Mouse (Mus musculus) heart, postnatal 14 days (tissue): ENCODE measurements around the gene Tlr6. TPM values are rescaled to one million over a fixed set of nuclear protein-coding genes. Genes with fewer than 3 reads are reported as not detected.

Source experiments
- DNase-seq, 2 experiments: peaks; one replicate each; pipeline ENCODE4 v3.0.0; 2021 to 2022
- intact Hi-C: fragments of 180-260 bp; cut with DNase I; formaldehyde crosslinking; loops from one replicate; pipeline ENCODE4 v1.15.1; 2025
- microRNA-seq, 2 experiments: library from miRNA; unstranded; fragments of <30 nt; microRNA quantifications; one replicate each; pipeline ENCODE4 v1.2.0; 2021 to 2022
- total RNA-seq, 2 experiments: library from RNA; stranded (reverse); gene quantifications; 2 replicates each; pipeline ENCODE4 v1.2.3; 2021

The Tlr6 gene
- total RNA-seq, 2 experiments from 2014 or later = 0.96 to 1.7 TPM

DNA sequence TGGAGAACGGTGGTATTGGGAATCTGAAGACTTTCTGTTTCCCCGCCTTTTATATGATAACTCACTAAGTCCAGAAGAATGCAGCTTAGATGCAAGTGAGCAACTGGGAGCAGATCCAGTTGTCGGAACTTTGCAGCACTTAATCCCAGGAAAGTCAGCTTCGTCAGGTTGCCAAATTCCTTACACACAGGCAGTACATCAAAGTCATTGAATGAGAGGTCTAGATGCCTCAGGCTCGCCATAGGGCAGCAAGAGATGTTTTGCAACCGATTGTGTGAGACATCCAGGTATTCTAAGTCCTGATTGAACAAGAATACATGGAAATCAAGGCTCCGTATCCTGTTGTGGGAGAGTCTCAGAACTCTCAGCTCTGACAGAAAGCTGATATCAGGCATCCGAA is 5.0 kb downstream of the Tlr6 start:
- intact Hi-C loops = no loop called here
- no peak for DNase-seq

DNA sequence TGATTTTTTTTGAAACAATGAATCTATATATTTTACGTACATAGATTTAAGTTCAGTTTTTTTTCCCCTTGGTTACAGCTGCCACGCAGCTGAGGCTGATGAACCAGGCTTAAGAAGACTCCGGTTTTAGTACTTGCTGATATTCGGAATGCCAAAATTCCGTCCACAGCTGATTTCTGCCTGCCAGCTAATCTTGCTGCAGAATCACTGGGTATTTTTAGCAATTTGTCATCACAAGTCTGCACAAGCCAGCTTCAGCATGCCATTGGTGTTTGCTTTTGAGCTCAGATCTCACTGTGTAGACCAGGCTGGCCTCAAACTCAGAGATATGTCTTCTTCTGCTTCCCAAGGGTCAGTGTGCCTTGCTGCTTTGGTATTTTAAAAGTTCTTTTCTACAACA is 8.4 kb downstream of the Tlr6 start:
- intact Hi-C loops = no loop called here

DNA sequence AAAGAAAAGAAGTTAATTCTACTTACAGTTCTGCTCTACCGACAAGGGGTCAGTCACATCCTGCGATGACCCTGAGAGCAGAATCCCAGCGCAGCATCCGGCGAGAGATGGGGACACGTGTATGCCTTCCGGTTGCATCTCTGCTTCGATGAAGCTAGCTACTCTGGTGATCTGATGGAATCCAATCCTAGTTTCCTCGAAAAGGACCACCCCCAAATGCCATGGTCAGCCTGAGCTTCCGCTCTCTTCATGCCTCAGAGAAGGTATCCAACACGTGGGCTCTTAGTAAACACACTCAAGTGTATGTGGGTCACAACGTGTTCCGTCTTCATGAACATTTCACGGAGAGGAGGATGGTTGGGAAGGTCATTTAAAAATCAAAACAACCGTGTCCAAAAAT is 27.1 kb downstream of the Tlr6 start:
- no peak for DNase-seq

More for the DNA sequence above, 8.4 kb downstream of the Tlr6 start:
- no peak for DNase-seq

DNA sequence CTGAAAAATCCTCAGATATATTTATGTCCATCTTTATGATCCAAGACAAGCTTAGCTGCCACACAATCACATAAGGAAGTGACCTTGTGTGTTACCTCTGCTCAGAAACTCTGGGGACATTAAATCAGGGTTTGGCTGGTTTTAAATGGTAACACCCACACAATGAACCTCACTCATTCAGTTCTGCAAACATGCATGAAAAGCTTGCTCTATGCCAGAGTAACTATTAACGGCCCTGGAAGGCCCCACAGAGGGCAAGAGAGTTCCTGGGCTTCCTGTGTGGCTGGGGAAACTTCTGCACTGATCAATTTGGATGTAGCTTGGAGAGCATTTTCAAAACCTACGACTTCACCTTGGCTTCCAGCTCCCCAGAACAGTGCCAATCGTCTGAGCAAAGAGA is 27.7 kb downstream of the Tlr6 start:
- intact Hi-C loops = no loop called here
- no peak for DNase-seq

More for the DNA sequence above, 27.1 kb downstream of the Tlr6 start:
- intact Hi-C loops = no loop called here

DNA sequence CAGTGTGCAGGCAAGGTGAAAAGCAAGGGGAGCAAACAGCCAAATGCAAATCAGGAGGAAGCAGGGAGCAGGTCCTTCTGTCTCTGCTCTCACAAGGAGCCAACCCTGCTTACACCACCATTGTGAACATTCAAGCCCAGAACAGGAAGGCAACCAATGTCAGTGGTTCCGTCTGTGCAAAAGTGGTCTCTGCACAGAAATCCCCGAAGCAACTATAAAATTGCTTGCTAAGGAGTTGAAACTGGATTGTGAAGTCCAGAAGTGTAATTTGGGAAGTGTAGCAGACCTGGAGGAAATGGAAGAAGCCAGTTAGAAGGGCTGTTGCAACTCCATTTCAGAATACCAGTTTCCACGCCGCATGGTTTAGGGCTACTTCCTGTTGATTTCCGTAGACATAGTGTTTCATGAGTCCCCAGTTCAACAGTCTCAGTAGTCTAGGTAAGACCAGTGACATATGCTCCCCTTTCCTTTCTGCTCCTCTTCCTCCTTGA is 37.0 kb downstream of the Tlr6 start:
- no peak for DNase-seq
- intact Hi-C loops = no loop called here

DNA sequence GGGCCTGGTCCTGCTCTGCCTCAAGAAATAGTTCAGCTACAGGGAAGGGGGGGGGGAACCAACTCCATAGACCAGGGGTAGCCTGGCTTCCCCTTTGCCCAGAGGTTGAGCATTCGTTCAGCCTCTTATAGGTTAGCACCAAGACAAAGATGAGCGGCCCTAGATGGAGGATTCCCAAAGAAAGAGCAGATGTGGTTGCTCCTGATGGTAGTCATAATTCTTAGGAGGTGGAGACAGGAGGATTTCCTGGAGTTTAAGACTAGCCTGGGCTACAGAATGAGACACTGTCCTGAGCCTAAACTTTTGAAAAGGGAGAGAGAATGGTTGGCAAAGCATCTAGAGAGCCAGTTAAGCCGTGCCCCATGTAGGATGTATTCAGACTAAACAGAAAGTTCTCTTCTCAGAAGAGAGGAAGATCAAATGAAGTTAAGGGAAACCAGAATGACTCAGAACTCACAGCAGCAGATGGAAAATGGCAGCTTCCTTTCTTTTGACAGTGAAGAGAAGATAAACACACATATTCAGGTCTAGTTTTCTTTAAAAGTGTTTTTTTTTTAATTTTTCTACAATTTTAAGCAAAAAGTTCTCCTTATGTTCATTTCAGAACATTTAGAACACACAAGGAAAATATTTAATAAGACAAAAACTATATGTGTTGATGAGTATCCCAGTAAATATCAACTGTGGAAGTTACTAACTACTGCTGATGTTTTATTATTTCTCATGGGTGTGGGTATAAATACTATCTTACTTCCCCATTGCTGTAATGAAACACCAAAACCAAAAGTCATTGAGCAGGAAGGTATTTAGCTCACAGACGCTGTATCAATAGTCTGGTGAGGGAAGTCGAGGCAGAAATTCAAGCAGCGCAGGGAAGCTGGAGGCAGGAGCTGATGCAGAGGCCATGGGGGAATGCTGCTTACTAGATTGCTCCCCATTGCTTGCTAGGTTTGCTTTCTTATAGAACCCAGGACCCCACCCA is 41.0 kb downstream of the Tlr6 start:
- intact Hi-C loops = no loop called here
- DNase-seq = no peak

DNA sequence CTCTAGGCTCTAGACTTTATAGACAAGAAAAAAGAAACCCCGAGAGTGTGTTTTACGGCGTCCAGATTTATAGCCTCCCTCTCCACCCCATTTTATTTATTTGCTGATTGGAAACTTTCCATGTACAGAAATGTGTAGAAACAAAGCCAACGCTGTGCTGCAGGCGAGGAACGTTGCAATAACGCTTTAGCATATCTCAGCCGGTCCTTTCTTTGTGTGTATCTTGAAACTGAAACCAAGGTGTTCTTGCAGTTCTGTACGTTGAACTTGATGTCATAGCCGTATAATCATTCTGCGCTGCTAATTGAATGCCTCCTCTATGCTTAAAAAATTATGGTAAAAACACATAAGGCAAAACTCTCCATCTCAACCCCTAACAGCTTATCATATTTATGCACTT is 42.2 kb downstream of the Tlr6 start:
- intact Hi-C loops = no loop called here
- DNase-seq = no peak

DNA sequence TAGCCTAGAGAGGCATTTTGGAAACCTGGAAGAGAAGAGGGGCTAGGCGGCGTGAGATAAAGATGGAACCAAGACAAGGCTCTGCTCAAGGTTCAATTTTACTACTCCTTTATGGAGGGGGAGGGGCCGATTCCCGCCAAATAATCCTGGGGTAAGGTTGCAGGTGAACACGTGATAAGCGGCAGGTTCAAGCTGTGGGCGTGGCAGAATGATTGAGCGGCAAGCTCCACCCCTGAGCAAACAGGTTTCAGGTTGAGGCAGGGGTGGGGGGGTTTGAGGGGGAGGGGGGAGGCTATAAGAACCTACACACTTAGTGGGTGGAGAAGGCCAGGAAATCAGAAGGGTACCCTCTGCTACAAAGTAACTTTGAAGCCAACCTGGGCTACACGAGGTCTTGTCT is 42.7 kb downstream of the Tlr6 start:
- DNase-seq = no peak
- intact Hi-C loops = no loop called here

DNA sequence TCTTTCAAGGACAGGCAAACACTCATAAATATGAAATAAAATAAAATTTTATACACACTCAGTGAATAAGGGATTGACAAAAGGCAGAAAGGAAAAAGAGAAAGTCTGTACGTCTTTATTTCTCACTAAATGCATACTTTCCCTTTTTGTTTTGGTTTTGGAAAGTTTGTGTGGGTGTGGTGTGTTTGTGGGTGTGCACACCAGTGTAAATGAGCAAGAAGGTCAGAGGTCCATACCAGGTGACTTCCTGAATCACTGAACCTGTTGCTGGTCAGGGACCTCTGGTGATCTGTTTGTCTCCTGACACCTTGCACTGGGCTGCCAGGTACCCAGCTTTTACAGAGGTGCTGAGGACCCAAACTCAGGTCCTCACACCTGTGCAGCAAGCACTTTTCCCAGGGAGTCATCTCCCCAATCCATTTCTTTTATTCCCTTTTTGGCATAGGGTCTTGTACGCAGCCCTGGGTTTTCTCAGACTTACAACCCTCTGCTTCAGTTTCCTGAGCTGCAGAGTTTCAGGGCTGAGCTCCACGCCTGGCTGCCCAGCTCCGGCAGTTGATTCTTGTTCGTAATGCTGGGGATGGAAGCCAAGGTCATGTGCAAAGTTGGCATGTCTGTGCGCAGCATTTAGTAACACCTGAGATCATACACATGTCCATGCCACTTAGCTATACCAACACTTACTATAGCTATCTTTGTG is 51.2 kb downstream of the Tlr6 start:
- intact Hi-C loops = no loop called here
- no peak for DNase-seq

DNA sequence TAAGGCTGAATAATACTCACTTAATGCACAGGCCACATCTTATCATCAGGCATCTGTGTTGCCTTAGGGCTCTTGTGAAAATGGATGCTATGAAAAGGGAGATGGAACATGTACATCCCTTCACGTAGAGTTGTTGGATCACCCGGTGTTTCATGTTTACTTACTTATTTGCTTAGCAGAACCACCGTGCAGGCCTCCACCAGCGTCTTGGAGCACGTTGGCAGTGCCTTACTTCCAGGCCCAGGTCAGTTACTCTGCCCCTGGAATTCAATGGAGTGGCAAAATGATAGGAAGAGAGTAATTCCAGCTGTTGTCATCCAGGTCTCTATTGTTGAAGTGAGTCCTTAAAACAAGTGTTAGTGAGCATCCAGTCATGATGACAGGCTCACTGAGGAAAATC is 52.0 kb downstream of the Tlr6 start:
- intact Hi-C loops = no loop called here
- DNase-seq = no peak

DNA sequence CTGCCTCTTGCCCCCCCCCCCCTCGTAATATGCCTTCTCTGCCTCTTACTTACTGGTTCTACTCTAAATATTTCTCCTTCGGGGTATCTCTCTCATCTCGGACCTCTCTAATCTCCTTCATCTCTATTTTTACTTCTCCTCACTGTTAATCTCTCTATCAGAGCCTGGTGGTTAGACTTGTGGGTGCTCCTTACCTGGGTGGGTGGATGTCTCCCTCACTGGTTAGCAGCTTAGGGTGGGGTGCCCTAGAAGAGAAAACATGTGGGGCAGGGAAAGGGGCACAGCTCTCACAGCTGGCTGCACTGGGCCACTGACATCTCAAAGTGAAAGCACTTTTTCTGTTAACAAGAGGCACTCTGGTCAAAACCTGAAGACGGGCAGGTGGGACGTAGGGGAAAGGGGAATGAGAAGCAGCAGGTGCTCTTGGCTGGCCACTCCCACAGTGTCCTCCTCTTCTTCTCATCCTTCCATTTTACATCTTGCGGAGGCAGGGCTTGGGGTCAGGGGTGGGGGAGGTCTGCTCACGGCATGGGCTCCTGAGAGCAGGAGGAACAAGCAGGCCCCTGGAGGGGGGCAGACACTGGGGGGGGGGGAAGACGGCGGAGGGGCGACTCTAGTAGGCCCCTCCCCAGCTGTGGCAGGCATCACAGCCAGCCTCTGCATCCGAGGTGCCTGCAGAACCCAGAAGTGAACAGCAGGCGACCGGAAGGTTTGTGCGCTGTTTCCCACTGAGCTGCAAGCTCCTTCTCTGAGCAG is 54.2 kb downstream of the Tlr6 start:
- no peak for DNase-seq
- intact Hi-C loops = no loop called here

Small RNA genes within 50 kb of the gene (microRNA-seq; reads per million reads assigned to microRNA genes)
- gene Mir574 = 113 to 310 reads per million in 2 experiments

Other genes with a start within 250 kb of the Tlr6 start
- gene Klf3, start 156.7 kb downstream of the Tlr6 start, total RNA-seq = 10 to 100 TPM; 61.8 to 77.4 TPM
- under 1 TPM; 0.34 to 0.43 TPM for gene Tlr1, start 26.5 kb downstream of the Tlr6 start, total RNA-seq
- gene Fam114a1, start 10.0 kb upstream of the Tlr6 start, total RNA-seq = 10 to 100 TPM; 23.5 to 24.8 TPM
- gene Tmem156, start 132.0 kb upstream of the Tlr6 start, total RNA-seq = under 1 TPM in 1 of 2 experiments, not detected in 1; 0.73 TPM
- gene Klhl5, start 147.4 kb upstream of the Tlr6 start, total RNA-seq = 10 to 100 TPM; 15.6 to 18.2 TPM
- 1 to 10 TPM; 2.7 to 4.5 TPM for gene Wdr19, start 239.6 kb upstream of the Tlr6 start, total RNA-seq